Mouse (Mus musculus) heart, postnatal 10 days (tissue): ENCODE measurements around the gene Tshr. TPM values are rescaled to one million over a fixed set of nuclear protein-coding genes. Genes with fewer than 3 reads are reported as not detected.
A peak's percentile ranks its signal among the peaks of the same experiment; 100 is the strongest.
"Not testable (repeated sequence)": the region's sequence is repeated elsewhere in the genome, so short reads cannot be mapped to it uniquely, and the experiment has no call there.

ENCODE experiments used
- DNase-seq, 2 experiments: peaks; one replicate each; pipeline ENCODE4 v3.0.0; 2021
- intact Hi-C: fragments of 180-260 bp; cut with DNase I; formaldehyde crosslinking; loops from one replicate; pipeline ENCODE4 v1.15.1; 2025
- total RNA-seq, 2 experiments: library from RNA; stranded (reverse); gene quantifications; 2 replicates each; pipeline ENCODE4 v1.2.3; 2021

Gene Tshr
- total RNA-seq, 2 experiments from 2014 or later = 0.15 to 0.69 TPM

DNA sequence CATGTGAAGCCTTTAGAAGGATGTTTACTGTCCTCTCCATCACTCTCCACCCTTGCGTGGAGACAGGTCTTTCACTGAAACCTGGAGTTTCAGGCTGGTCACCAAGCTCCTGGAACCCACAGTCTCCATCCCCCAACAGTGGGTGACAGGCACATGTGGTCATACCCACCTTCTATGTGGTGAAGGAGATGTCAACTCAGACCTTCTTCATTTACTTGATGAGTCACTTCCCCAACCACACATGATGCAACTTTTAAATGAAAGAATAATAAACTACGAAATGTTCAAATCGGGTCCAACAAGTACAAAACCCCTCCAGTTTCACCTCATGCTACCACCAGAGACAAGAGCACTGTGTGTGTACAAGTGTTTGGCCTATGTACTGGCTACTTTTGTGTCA, 200.8 kb downstream of the Tshr start:
- intact Hi-C loops = no loop called here
- no peak for DNase-seq

DNA sequence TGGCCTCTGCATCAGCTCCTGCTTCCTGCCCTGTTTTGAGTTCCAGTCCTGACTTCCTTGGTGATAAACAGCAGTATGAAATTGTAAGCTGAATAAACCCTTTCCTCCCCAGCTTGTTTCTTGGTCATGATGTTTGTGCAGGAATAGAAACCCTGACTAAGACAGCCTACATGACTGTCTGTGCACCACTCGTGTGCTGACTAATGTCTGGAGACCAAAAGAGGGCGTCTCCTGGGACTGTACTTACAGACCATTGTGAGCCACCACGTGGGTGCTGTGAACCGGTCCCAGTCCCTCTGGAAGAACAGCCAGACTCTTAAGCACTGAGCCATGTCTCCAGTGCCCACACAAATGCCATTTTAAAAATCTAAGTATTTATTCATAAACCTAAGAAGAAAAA, 201.5 kb downstream of the Tshr start:
- DNase-seq, intact Hi-C loops: not testable (repeated sequence)

DNA sequence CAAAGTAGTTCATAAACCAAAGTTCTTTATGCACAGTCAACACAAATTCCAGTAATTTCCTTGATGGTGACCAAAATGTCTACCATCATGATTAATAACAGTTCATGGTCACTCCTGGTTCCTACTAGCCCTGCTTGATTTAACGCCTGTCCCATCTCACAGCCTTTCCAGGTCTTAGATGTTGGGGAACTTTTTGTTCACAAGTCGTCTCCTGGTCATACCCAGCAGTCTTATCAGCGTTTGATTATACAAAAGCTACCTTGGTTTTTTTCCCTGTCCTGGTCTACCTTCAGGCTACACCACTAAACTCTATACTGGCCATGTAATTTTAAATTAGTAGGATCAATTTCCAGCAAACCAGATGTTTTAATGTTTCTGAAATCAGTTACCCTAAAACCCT, 202.7 kb downstream of the Tshr start:
- intact Hi-C loops = no loop called here
- no peak for DNase-seq

DNA sequence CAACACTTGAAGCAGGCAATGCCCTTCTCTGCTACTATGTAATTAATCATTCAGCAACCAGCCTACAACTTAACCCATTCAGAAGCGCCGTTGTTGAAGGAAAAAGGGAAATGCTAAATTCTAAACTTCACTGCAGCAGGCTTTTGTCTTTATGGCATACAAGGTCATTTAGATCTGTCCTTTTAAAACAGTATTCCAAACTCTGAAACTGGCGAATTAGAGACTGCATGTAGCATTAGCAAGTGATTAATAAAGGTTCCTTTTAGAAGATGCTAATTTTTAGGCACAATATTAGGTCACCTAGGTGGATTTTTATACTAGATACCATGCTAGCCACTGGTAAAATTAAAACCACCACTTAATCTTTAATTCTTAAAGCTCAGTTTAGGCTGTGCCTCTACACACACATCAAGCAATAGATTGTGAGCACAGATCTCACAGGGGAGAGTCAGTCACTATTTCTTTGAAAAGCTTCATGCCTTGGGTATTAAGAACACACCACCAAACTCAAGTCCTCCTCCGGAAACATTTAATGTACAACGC, 203.2 kb downstream of the Tshr start:
- intact Hi-C loops = no loop called here

DNA sequence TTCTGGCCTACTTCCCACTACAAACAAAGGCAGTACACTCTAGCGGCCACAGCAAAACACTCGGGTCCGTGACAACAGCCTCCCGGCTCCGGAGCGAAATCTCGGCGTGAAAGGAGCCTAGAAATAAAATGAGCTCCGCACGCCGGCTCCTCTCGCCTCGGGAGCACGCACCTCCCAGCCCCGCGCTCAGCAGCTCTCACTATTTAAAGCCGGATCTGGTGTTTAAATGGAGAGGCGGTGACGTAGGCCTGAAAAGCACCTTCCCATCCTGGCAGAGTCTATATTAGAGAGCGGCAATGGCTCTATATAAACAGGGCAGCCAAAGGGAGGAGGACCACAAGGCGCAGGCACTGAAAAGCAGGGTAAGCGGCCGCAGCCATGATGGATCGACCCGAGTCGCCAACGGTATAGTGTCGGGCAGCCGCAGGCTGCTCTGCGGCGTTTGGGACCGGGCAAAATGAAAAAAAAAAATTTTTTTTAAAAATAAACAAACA, 203.9 kb downstream of the Tshr start:
- peak; percentile 94 to 96 for DNase-seq

More for the DNA sequence above, 203.2 kb downstream of the Tshr start:
- peak in 1 of 2 experiments; percentile 9 for DNase-seq

DNA sequence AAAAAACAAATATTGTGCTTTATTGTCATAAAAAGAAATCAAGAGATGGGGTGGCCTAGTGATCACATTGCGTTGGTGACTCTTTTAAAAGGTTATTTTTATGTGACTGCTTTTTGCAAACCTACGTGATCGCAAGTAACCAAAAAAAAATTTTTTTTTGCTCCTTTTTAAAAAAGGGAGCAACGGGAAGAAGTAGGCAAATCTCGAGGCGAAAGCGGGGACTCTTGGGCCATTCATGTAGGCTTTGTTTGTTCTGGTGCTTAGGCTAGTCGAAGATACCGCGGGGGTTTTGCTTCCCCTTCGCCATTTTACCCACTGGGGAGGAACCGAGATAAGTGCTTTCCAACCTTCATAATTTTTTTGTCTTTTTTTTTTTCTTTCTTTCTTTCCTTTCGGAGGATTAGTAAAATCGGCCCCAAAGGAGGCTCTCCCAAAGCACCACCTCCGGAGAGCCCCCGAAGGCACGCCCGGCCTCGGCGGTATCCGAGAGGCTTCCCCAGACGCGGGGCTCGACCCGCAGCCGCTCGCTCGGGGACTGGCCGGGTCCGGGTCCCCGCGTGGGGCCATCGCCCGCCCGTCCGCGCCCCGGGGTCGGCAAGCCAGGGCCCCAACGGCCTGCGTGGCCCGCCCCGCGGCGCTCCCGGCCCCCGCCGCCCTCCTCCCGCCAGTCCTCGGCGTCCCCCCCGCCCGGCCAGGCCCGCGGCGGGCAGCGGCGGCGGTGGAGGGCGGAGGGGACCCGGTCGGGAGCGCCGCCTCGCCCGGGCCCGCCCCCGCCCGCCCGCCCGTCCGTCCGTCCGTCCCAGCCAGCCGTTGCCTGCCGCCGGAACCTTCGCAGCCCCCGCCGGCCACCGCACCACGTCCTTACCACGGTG, 204.5 kb downstream of the Tshr start:
- peak; percentile 68 for DNase-seq
- intact Hi-C loops = no loop called here

More for the DNA sequence above, 203.9 kb downstream of the Tshr start:
- intact Hi-C loops = no loop called here

DNA sequence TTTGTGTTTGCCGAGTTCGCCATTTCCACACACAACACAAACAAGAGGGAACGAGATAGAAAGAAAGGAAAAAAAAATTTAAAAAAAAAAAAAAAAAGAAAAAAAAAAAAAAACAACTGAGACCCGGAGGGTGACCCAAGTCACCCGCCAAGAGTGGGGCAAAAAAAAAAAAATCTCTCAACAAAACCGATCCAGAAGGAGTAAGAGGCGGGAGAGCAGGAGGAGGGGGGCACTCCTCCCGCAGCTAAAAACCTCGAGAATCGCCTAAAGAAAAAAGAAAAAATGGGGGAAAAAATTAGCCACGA, 205.1 kb downstream of the Tshr start:
- no peak for DNase-seq
- intact Hi-C loops = no loop called here

DNA sequence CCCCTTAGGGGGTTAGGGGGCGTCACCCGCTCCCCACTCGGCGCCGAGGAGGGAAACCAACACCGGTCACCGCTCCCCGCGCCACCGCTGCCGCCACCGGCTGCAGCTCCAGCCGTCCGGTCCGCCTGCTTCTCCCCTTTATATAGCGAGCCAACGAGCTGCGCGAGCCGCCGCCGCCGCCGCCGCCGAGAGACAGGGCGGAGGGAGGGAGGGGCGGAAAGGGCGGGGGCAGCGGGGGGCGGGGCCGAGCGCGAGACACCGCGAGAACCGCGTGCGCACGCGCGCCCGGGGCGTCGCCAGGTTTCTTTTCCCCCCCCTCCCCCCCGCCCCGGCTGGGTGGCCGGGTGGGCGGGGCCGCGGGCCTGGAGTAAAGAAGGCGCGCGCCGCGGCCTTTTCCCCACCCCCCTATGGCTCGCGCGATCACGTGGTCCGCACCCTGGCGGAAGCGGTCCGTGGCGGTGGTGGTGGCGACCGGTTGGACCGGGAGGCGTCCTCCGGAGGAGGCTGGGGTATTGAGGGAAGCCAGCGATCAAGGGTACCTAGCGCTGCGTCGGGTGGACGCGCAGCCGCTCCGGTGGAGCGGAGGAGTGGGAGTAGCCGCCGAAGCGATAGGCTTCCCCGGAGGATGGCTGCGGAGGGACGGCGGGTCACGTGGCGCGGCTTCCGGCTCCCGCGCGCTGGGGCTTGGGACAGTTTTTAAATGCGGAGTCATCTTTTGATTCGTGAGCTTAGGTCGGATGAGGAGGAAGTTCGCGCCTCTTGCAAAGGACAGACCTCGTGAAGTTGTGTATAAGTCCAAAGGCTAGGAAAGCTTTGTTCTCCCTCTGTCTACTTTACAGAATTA, 205.7 kb downstream of the Tshr start, which contains the start of gene Gtf2a1:
Gene Gtf2a1 (minus strand): TSS at position 641 of the 844 bp plus-strand sequence.
- peak; percentile 96 to 97 for DNase-seq
- intact Hi-C loops = no loop called here

DNA sequence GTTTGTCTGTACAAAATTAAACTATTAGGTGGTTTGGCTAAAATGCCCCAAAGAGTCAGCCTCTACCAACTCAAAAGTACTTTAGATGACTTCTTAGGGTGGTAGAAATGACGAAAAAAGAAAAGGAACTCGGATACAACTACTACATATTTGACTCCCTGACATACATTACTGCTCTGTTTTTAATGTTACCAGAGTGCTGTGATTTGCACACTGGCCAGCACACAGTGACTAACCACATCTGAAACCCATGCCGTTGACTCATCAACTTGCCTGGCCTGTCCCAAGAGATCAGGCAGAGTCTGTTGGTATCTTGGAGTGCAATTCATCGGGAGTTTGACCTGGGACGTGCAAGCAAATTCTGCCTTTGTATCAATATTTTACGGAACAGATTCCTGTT, 206.4 kb downstream of the Tshr start:
- DNase-seq = peak; percentile 32 to 46
- intact Hi-C loops = no loop called here

DNA sequence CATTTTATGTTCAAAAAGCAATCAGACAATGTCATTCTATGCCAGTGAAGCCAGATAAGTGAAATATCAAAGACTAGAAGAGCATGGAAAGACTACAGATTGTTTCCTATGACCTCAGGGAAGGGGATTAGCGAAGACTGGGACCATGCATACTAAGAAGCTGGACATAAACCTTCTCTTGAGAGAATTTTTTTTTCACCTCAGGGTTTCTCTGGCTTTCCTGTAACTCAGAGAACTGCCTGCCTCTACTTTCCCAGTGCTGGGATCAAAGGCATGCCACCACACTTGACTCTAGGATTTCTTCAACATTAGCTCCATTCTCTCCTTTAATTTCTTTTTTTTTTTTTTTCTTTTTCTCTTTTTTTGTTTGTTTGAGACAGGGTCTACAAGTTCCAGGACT, 206.8 kb downstream of the Tshr start:
- intact Hi-C loops = no loop called here
- no peak for DNase-seq

DNA sequence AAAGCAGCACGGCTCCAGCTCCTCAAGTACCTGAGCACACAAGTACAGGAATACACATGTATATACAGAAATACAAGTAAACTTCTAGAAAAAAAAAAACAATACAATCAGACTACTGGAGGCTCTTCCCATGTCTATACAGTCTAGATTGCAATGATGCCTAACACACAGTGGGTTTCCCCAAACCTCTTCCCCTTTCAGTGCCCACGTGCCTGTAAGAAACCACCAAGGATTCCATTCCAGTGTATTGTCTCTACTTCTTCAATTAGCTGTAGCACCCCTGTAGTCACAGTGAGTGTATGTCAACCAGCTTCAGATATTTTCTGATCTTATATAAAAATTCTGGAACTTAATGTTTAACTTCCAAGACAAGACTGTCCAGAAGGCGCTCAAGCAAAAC, 207.8 kb downstream of the Tshr start:
- DNase-seq = no peak

More for the DNA sequence above, 207.8 kb downstream of the Tshr start:
- intact Hi-C loops = no loop called here

Other genes starting within 250 kb of the Tshr start
- gene Cep128, start 154 bp upstream of the Tshr start, total RNA-seq = 10 to 100 TPM in 1 of 2 experiments, 1 to 10 TPM in 1; 8.9 to 10.4 TPM
- 10 to 100 TPM; 24.4 to 30.4 TPM for gene Gtf2a1, start 205.9 kb downstream of the Tshr start, total RNA-seq